Mouse (Mus musculus): Measurements from ENCODE around the gene Mrps15. TPM values are rescaled to one million over a fixed set of nuclear protein-coding genes. Genes with fewer than 3 reads are reported as not detected.

Mrps15 gene
- total and polyA plus RNA-seq, 3 experiments = 91.5 to 157 TPM; not detected in 1

GRCm38 (mm10) chr4:126018966-126019538 is 27.7 kb upstream of the Mrps15 start:
- Histone ChIP-seq H3K27ac (ENCODE audit: control insufficient read depth, low read depth, low read length) (no peak overlapping the region), H3K4me3 (ENCODE audit: control insufficient read depth in 1 of 2, insufficient read depth in 1 of 2, low read depth in 2 of 2, low read length in 2 of 2) (no peak overlapping the region), H3K36me3 (ENCODE audit: control insufficient read depth in 1 of 2, insufficient read depth in 2 of 2, low read length in 2 of 2) (no peaks in the 10 kb centered on the region), H3K79me2 (ENCODE audit: control insufficient read depth, insufficient read depth, low read length, poor library complexity) (no peaks in the 10 kb centered on the region), H3K9ac (ENCODE audit: control insufficient read depth, low read depth, low read length, poor library complexity, severe bottlenecking) (no peak overlapping the region), H3K9me3 (replicated peaks; ENCODE audit: insufficient read depth, low read length) (no peaks in the 10 kb centered on the region), H3K4me1 (ENCODE audit: control insufficient read depth in 1 of 2, insufficient read depth in 2 of 2, low read length in 2 of 2) (no peaks in the 10 kb centered on the region), H3K27me3 (ENCODE audit: control insufficient read depth in 1 of 2, insufficient read depth in 2 of 2, low read length in 2 of 2) (no peaks in the 10 kb centered on the region)
- TF ChIP-seq NELFE (IDR thresholded peaks at IDR 0.05; ENCODE audit: low read depth, low read length) (no peak), JUND (IDR thresholded peaks at IDR 0.05; ENCODE audit: low read depth, low read length) (no peak), TAL1 (IDR thresholded peaks at IDR 0.05; ENCODE audit: low read length) (no peak), USF1 (IDR thresholded peaks at IDR 0.05; ENCODE audit: low read depth, low read length) (no peak), UBTF (IDR thresholded peaks at IDR 0.05; ENCODE audit: borderline replicate concordance, insufficient read depth, low read depth, low read length) (no peak), ZC3H11A (IDR thresholded peaks at IDR 0.05; ENCODE audit: low read depth, low read length) (no peak), E2F4 (IDR thresholded peaks at IDR 0.05; ENCODE audit: borderline replicate concordance, low read depth, low read length) (no peak), CTCF (IDR thresholded peaks at IDR 0.05 in 2 of 3, conservative IDR thresholded peaks at IDR 0.05 in 1 of 3; ENCODE audit: control insufficient read depth in 1 of 3, insufficient read depth in 1 of 3, low read depth in 2 of 3, low read length in 3 of 3, poor library complexity in 1 of 3, severe bottlenecking in 1 of 3) (no peak), MAFK (IDR thresholded peaks at IDR 0.05; ENCODE audit: borderline replicate concordance, low read depth, low read length) (no peak), SIN3A (IDR thresholded peaks at IDR 0.05; ENCODE audit: low read length) (no peak), GABPA (IDR thresholded peaks at IDR 0.05; ENCODE audit: low read depth, low read length) (no peak), MYB (IDR thresholded peaks at IDR 0.05; ENCODE audit: low read depth, low read length) (no peak)
- DNase-seq (ENCODE audit: low read depth, low spot score) = no peak

- no peak for DNase-seq (ENCODE audit: low read depth, low spot score)
Observed at GRCm38 (mm10) chr4:126024303-126024900, 22.3 kb upstream of the Mrps15 start, which contains the start of gene Csf3r. Gene Csf3r (plus strand): TSS chr4:126024550.

GRCm38 (mm10) chr4:126025801-126026200 is 20.9 kb upstream of the Mrps15 start:
- Histone ChIP-seq H3K4me1 (ENCODE audit: control insufficient read depth in 1 of 2, insufficient read depth in 2 of 2, low read length in 2 of 2) (peaks cover 12 to 38% of the 10 kb centered on the region in 2 experiments), H3K27me3 (ENCODE audit: control insufficient read depth in 1 of 2, insufficient read depth in 2 of 2, low read length in 2 of 2) (no peaks in the 10 kb centered on the region), H3K4me3 (ENCODE audit: control insufficient read depth in 1 of 2, insufficient read depth in 1 of 2, low read depth in 2 of 2, low read length in 2 of 2) (no peak overlapping the region), H3K9me3 (replicated peaks; ENCODE audit: insufficient read depth, low read length) (no peaks in the 10 kb centered on the region), H3K79me2 (ENCODE audit: control insufficient read depth, insufficient read depth, low read length, poor library complexity) (no peaks in the 10 kb centered on the region), H3K36me3 (ENCODE audit: control insufficient read depth in 1 of 2, insufficient read depth in 2 of 2, low read length in 2 of 2) (peaks cover 0 to 20% of the 10 kb centered on the region in 2 experiments; a peak in 2 of 4 replicates), H3K9ac (ENCODE audit: control insufficient read depth, low read depth, low read length, poor library complexity, severe bottlenecking) (no peak overlapping the region), H3K27ac (ENCODE audit: control insufficient read depth, low read depth, low read length) (no peak overlapping the region)
- DNase-seq (ENCODE audit: low read depth, low spot score) = peak; percentile 75
- no peak for TF ChIP-seq NRF1 (IDR thresholded peaks at IDR 0.05; ENCODE audit: insufficient read depth, low read depth, low read length, poor library complexity, severe bottlenecking)
- TF ChIP-seq BHLHE40 (IDR thresholded peaks at IDR 0.05; ENCODE audit: borderline replicate concordance, low read depth, low read length) = no peak
- no peak for TF ChIP-seq UBTF (IDR thresholded peaks at IDR 0.05; ENCODE audit: borderline replicate concordance, insufficient read depth, low read depth, low read length)
- no peak for TF ChIP-seq ZNF384 (IDR thresholded peaks at IDR 0.05; ENCODE audit: low read depth, low read length)
- no peak for TF ChIP-seq POLR2AphosphoS2 (IDR thresholded peaks at IDR 0.05; ENCODE audit: low read length)
- TF ChIP-seq RAD21 (IDR thresholded peaks at IDR 0.05; ENCODE audit: low read depth, low read length) = no peak

More at GRCm38 (mm10) chr4:126024303-126024900, 22.3 kb upstream of the Mrps15 start, which contains the start of gene Csf3r:
- no peak within 1 kb of the TSS for H3K27ac ChIP-seq (ENCODE audit: control insufficient read depth, low read depth, low read length)
- TF ChIP-seq MAX (IDR thresholded peaks at IDR 0.05; ENCODE audit: low read length) = no peak
- TF ChIP-seq SMC3 (IDR thresholded peaks at IDR 0.05; ENCODE audit: low read depth, low read length) = no peak
- H3K9me3 ChIP-seq (replicated peaks; ENCODE audit: insufficient read depth, low read length) = no peaks in the 10 kb centered on the region
- no peak within 1 kb of the TSS for H3K4me3 ChIP-seq (ENCODE audit: control insufficient read depth in 1 of 2, insufficient read depth in 1 of 2, low read depth in 2 of 2, low read length in 2 of 2)
- peaks cover 12 to 38% of the 10 kb centered on the region in 2 experiments for H3K4me1 ChIP-seq (ENCODE audit: control insufficient read depth in 1 of 2, insufficient read depth in 2 of 2, low read length in 2 of 2)
- H3K79me2 ChIP-seq (ENCODE audit: control insufficient read depth, insufficient read depth, low read length, poor library complexity) = no peaks in the 10 kb centered on the region
- no peaks in the 10 kb centered on the region for H3K27me3 ChIP-seq (ENCODE audit: control insufficient read depth in 1 of 2, insufficient read depth in 2 of 2, low read length in 2 of 2)
- H3K9ac ChIP-seq (ENCODE audit: control insufficient read depth, low read depth, low read length, poor library complexity, severe bottlenecking) = no peak within 1 kb of the TSS
- peaks cover 0 to 20% of the 10 kb centered on the region in 2 experiments; a peak in 2 of 4 replicates for H3K36me3 ChIP-seq (ENCODE audit: control insufficient read depth in 1 of 2, insufficient read depth in 2 of 2, low read length in 2 of 2)

Measured in MEL (cell line).